Mouse (Mus musculus): Measurements from ENCODE around the gene Hist1h2bk. TPM values are rescaled to one million over a fixed set of nuclear protein-coding genes. Genes with fewer than 3 reads are reported as not detected.

Hist1h2bk gene
- polyA plus RNA-seq (2012) = 15.0 and 17.1 TPM in 2 replicates

GRCm38 (mm10) chr13:22035267-22036148 lies at the start of gene Hist1h2bk, which contains the start of gene Hist1h2ah:
Gene Hist1h2bk (plus strand): TSS chr13:22035870.
Gene Hist1h2ah (minus strand): TSS chr13:22035568.

GRCm38 (mm10) chr13:22009642-22010041 lies 26.0 kb upstream of the Hist1h2bk start, which contains the start of gene Prss16:
Gene Prss16 (minus strand): TSS chr13:22009742.

GRCm38 (mm10) chr13:22041142-22041536 lies 5.5 kb downstream of the Hist1h2bk start, which contains the start of gene Hist1h4i:
Gene Hist1h4i (minus strand): TSS chr13:22041362.

GRCm38 (mm10) chr13:22042568-22043502 lies 7.2 kb downstream of the Hist1h2bk start, which contains the start of the genes Hist1h2ag and Hist1h2bj:
Gene Hist1h2ag (minus strand): TSS chr13:22042944.
Gene Hist1h2bj (plus strand): TSS chr13:22043214.

GRCm38 (mm10) chr13:22084140-22084539 lies 48.5 kb downstream of the Hist1h2bk start, which contains the start of gene Vmn1r188:
Gene Vmn1r188 (plus strand): TSS chr13:22084440.

Other genes with a start within 250 kb of the Hist1h2bk start
- gene Hist1h2an, start 248.7 kb upstream of the Hist1h2bk start, polyA plus RNA-seq (2012) = 29.4 and 41.7 TPM in 2 replicates
- 0.74 TPM in 2 replicates for gene Hist1h2bp, start 248.4 kb upstream of the Hist1h2bk start, polyA plus RNA-seq (2012)
- 2.3 and 7.9 TPM in 2 replicates for gene Hist1h2bq, start 225.7 kb upstream of the Hist1h2bk start, polyA plus RNA-seq (2012)
- gene Hist1h2ao, start 225.4 kb upstream of the Hist1h2bk start, polyA plus RNA-seq (2012) = 9,267 and 13,368 TPM in 2 replicates
- 48.0 and 58.9 TPM in 2 replicates for gene Hist1h4m, start 224.1 kb upstream of the Hist1h2bk start, polyA plus RNA-seq (2012)
- 4.8 and 10.5 TPM in 2 replicates for gene Hist1h4n, start 203.7 kb upstream of the Hist1h2bk start, polyA plus RNA-seq (2012)
- 6,142 and 6,696 TPM in 2 replicates for gene Hist1h2ap, start 202.4 kb upstream of the Hist1h2bk start, polyA plus RNA-seq (2012)
- gene Hist1h2br, start 202.1 kb upstream of the Hist1h2bk start, polyA plus RNA-seq (2012) = 5.8 TPM in 1 of 2 replicates, not detected in the other
- 0.39 and 0.64 TPM in 2 replicates for gene Zfp184, start 90.8 kb upstream of the Hist1h2bk start, polyA plus RNA-seq (2012)
- gene Pom121l2, start 54.7 kb upstream of the Hist1h2bk start, polyA plus RNA-seq (2012) = 0.06 TPM in 1 of 2 replicates, not detected in the other
- 3.2 and 6.9 TPM in 2 replicates for gene Prss16, start 26.1 kb upstream of the Hist1h2bk start, polyA plus RNA-seq (2012)
- 5.4 and 12.3 TPM in 2 replicates for gene Hist1h2ah, start 302 bp upstream of the Hist1h2bk start, polyA plus RNA-seq (2012)
- gene Hist1h4i, start 5.5 kb downstream of the Hist1h2bk start, polyA plus RNA-seq (2012) = 56.9 and 64.7 TPM in 2 replicates
- gene Hist1h2ag, start 7.1 kb downstream of the Hist1h2bk start, polyA plus RNA-seq (2012) = 31.0 and 38.1 TPM in 2 replicates
- 32.2 and 35.1 TPM in 2 replicates for gene Hist1h2bj, start 7.3 kb downstream of the Hist1h2bk start, polyA plus RNA-seq (2012)
- gene Vmn1r188, start 48.6 kb downstream of the Hist1h2bk start, polyA plus RNA-seq (2012) = not detected in 2 replicates
- not detected in 2 replicates for gene Vmn1r189, start 70.0 kb downstream of the Hist1h2bk start, polyA plus RNA-seq (2012)
- gene Vmn1r191, start 148.1 kb downstream of the Hist1h2bk start, polyA plus RNA-seq (2012) = not detected in 2 replicates
- gene Vmn1r192, start 155.3 kb downstream of the Hist1h2bk start, polyA plus RNA-seq (2012) = not detected in 2 replicates
- 0.02 TPM in 1 of 2 replicates, not detected in the other for gene Vmn1r193, start 187.3 kb downstream of the Hist1h2bk start, polyA plus RNA-seq (2012)
- gene Vmn1r194, start 208.3 kb downstream of the Hist1h2bk start, polyA plus RNA-seq (2012) = not detected in 2 replicates
- not detected in 2 replicates for gene Vmn1r195, start 234.7 kb downstream of the Hist1h2bk start, polyA plus RNA-seq (2012)

Measured in megakaryocyte-erythroid progenitor cell, adult 5 weeks (primary cell).